Mouse (Mus musculus) fibroblast of lung, adult 2 months (primary cell): ENCODE measurements around the gene As3mt.

Experiments
- DNase-seq: peaks from one replicate; pipeline ENCODE4 v3.0.0-alpha.2; 2011; ENCODE audit warnings: low read depth

As3mt gene

DNA sequence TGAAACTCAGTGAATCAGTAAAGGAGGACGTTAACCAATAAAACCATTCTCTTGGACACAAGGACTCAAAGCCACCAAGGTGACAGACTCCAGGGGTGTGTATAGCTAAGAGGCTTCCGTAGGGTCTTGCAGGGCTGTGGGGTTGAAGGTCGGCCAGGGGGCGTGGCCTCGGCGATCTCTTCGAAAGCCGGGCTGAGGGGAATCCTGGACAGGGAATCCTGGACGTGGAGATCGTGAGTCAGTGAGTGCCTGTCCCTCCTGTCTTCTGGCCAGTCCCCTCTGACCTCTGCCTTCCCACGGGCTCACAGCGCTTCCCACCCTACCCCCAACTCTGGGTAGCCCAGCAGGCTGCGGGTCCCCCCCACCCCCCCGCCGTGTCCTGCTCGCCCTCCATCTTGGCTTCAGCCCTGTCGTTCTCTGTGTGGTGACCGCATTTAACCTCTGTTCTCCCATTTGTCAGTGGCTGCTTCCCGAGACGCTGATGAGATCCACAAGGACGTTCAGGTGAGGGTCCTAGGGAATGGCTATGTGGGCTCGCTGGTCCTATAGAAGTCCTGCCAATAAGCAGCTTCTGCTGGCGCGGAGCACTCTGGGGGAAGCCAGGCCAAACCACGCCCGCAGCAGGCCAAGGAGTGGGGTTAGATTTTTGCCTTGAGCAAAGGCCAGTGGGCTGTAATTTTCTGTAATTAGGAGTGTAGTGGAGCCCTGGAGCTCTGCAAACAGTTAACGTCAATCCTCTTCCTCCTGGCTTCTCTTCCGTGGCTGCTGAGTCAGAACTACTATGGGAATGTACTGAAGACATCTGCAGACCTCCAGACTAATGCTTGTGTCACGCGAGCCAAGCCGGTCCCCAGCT, at the start of gene As3mt:
Gene As3mt (plus strand): TSS at position 163 of the 856 bp plus-strand sequence.
- DNase-seq = peak; percentile 11

- DNase-seq = no peak
Measured at GRCm38 (mm10) chr19:46658348-46658747, 48.9 kb upstream of the As3mt start.

DNA sequence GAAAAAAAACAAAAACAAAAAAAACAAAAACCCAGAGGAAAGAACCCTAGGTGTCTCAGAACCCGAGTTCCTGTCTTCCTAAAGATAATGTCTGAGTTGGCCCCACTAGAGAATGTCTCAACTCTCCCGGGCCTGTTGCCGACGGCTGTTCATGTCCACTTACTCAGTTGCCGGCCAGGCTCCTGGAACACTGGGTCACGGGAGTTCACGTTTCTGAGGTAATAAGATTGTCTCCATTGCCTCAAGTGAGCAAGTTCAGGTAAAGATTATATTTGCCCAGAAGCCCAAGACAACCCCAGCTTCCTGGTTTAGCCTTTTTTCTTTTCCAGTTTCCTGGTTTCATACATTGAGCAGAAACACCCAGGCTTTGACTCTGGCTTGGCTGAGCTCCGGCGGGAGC, 48.4 kb upstream of the As3mt start:
- no peak for DNase-seq

DNA sequence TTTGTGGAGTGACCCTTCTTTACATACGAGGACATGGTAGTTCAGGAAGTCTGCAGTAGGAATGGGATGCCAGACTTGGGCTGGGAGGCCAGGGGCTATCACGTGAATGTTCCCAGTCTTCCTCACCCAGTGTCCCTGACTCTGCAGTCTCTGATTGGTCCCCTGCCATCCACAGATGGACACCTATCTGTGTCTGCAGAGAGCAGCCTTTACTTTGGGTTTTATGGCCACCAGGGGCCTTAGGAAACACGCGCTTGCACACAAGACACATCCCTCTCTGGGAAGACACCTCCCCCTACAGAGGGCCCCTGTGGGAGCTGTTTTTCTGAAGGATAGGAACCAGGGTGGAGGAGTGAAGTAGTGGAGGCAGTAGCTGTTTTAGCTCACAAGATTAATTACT, 45.7 kb upstream of the As3mt start:
- no peak for DNase-seq

GRCm38 (mm10) chr19:46662214-46662613, 45.0 kb upstream of the As3mt start:
- DNase-seq = no peak

- no peak for DNase-seq
Measured at GRCm38 (mm10) chr19:46662784-46663183, 44.5 kb upstream of the As3mt start.

DNA sequence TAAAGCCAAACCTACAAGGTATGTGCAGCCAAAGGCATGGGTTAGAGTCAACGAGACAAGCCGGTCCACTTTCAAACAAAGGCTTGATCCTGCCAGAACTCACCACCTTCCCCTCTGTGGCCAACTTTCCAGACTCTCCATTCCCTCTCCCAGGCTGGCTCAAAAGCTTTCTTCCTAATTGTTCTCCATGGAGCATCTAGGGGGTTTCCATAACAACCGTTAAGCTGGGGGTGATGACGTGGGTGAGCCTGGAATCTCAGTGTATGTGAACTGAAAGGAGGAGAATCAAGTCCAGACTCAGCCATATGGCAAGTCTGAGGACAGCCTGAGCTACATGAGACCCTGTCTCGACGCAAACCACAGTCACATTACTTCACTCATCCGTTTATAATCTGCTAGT, 41.8 kb upstream of the As3mt start:
- no peak for DNase-seq

DNA sequence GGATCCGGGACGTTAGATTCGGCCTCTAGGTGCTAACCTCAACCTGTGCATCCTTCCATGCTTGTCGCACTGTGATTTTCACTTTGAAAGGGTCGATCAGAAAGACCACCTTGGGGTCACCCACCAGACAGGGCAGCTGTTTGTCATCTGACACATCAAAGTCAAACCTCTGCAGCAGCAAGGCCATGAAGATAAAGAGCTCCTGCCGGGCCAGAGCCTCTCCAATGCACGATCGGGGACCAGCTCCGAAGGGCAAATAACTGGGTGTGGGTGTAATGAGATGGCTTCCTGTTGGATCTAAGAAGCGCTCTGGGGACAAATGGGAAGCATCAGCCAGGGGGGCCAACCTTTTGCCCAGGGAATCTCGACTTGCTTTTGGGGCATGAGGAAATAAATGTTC, 40.0 kb upstream of the As3mt start:
- no peak for DNase-seq

GRCm38 (mm10) chr19:46668263-46668662, 39.0 kb upstream of the As3mt start:
- DNase-seq = no peak

GRCm38 (mm10) chr19:46669802-46670201, 37.5 kb upstream of the As3mt start:
- DNase-seq = no peak

GRCm38 (mm10) chr19:46670691-46671090, 36.6 kb upstream of the As3mt start:
- DNase-seq = no peak

DNA sequence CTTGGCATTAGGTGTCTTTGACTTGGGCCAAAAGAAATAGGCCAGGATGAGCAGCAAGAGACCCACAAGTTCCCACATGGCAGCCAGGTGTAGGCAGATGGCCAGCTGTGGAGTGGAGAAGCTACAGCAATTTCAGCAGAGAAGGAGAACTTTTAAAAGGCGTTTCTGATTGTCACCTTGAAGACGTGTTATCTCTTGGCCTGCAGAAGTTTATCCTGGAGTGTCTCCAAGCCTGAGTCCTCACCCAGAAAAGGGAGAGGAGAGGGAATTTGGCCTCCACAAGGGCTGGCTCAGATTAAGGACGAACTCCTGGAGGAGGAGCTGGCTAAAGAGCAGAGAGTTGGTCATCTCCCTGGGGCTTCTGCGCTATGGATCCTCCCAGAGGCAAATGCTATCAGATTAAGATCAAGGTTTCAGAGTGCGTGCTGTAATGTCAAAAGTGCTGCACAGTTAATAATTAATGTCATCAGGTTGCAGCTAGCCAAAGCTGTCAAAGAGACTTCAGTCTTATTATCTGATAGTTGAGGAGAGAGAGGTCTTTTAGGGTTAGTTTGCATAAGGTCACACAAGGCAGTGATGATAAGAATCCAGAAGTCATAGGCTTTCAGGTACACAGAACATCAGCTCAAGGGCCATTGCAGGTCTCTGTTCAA, 34.4 kb upstream of the As3mt start, which contains the start of gene Cyp17a1:
Gene Cyp17a1 (minus strand): TSS at position 407 of the 653 bp plus-strand sequence.
- no peak for DNase-seq

DNA sequence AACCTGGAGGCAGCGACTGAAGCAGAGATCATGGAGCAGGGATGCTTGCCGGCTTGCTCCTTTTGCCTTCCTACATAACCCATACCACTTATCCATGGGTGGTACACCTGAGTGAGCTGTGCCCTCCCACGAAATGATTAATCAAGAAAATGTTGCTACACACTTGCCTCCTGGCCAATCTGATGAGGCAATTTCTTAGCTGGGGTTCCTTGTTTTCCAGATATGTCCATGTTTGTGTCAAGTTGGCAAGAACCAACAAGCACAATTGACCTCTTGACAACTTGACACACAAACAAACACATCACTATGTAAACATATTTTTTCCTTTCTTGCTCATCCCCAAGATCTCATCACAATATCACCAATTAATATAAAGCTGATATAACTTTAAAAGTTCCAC, 31.6 kb upstream of the As3mt start:
- DNase-seq = no peak

- no peak for DNase-seq
Measured at GRCm38 (mm10) chr19:46679720-46680383, 27.4 kb upstream of the As3mt start.

DNA sequence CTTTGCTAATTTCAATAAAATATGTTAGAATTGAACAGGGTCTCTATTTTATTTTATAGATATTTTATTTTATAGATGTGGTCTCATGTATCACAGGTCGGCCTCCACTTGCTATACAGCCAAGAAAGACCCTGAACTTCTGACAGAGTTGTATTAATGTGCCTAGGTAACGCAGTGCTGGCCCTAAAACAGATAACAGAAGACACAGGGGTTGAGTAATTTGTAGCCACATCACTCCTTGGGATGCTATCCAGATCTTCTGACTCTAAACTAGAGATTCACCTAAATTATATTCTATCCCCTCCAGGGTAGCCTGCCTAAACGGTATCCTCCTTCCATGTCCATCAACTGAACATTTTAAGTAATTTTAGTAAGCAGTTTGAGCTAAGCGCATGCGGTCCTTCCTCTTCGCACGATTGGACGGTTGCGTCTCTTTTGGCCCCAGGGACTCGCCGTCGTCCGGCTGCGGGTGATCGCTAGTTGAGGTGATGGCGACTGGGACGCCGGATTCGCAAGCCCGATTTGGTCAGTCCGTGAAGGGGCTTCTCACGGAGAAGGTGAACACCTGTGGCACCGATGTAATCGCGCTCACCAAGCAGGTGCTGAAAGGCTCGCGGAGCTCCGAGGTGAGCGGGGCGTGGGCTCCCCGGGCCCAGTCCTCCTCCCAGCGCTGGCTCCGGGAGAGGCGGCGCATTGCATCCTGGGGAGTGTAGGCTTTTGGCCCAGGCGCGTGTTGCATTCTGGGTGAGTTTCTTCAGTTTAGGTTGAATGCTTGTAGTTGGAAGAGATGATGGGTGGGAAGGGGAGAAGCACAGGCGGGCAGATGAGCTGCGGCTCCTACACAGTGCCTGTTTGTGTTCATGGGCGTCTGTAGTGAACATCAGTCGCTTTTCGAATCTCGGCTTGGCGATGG, 17.5 kb upstream of the As3mt start, which contains the start of gene Borcs7:
Gene Borcs7 (plus strand): TSS at position 447 of the 913 bp plus-strand sequence.
- peak; percentile 65 for DNase-seq

- DNase-seq = no peak
Measured at GRCm38 (mm10) chr19:46690387-46690786, 16.9 kb upstream of the As3mt start.

DNA sequence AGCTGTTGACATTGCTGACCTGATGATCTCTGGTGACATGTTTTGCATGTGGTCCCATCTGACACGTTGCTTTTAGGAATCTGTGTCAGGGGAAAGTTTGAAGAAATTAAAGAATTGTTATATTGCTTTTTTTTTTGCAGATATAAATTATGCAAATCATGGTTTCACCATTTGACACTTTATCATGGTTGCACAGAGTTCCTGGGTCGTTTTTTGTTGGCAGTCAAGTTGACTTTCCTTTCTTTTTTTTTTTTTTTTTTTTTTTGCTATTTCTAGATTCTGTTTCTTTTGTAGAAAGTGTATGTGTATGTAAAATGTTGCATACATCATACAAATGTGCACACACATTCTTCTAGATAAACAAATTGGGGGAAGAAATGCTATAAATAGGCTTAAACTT, 16.2 kb upstream of the As3mt start:
- no peak for DNase-seq

- no peak for DNase-seq
Measured at GRCm38 (mm10) chr19:46693146-46693545, 14.1 kb upstream of the As3mt start.

DNA sequence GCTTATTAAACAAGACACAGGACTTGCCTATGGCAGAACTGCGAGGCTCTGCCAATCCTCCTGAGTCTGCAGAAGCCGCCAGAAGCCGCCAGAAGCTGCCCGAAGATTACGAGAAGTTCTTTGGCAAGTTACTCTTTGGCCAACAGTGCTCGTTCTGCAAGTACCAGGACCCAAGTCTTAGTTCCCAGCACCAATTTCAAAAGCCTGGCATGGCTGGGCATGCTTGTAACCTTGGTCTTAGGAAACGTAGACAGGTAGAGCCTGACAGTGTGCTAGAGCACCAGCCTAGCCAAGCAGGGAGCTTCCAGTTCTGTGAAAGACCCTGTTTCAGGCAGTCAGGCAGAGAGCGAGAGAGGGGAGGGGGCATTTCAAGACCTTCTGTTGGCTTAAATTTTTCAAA, 10.8 kb upstream of the As3mt start:
- no peak for DNase-seq

DNA sequence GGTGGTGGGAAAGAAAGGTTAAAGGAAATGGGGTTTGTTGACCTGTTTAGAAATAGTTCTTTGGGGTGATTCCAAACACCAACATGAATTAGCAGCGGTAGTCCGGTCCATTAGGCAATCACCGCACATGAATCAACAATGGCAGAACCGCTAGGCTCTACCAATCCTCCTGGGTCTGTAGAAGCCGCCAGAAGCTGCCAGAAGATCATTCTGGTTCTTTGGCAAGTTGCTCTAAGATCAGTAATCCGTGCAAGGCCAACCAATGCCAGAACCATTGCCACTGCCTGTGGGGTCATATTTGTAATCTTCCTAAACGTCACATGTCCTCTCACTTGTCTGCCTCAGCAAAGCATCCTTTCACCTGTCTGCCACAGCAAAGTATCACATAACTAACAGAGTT, 10.3 kb upstream of the As3mt start:
- DNase-seq = no peak

- no peak for DNase-seq
Measured at GRCm38 (mm10) chr19:46697840-46698517, 9.3 kb upstream of the As3mt start.
